Mouse (Mus musculus): ENCODE results near the gene Nemp2. TPM values are rescaled to one million over a fixed set of nuclear protein-coding genes. Genes with fewer than 3 reads are reported as not detected.
A peak's percentile ranks its signal among the peaks of the same experiment; 100 is the strongest.
"Not testable (repeated sequence)": the region's sequence is repeated elsewhere in the genome, so short reads cannot be mapped to it uniquely, and the experiment has no call there.

Gene Nemp2
- polyA plus RNA-seq, 1 experiment from 2014 or later, result 9.9 TPM

DNA sequence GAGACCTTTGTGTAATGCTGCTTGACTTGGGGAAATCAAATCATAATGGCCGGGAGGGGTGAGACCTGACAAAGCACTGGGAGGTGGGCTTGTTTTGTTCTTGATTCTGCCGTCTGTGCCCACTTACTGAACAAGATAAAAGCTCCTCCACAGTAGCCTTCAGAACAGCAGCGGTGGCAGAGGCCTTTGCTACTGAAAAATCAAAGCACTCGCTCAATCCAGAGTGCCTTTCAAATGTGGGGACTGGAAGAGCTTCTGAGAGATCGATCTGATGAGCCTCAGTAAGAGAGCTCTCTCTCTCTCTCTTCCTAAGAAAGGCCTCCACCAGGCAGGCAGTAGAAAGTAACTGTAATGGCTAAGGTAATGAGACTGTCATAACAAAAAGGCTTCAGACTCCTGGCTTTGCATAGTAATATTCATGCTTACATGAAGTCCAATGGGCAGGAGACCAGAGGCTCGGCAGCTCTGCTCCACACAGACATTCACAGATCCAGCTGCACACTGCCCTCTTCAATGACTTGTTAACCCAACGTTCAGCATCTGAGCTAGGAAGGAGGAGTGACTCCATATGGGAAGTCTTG is 38.3 kb downstream of the Nemp2 start:
- Histone ChIP-seq H3K27ac (ENCODE audit: low read length) (no peak overlapping the region), H3K4me1 (ENCODE audit: insufficient read depth, low read length) (no peaks in the 10 kb centered on the region), H3K9ac (replicated peaks; ENCODE audit: low read length) (no peak overlapping the region), H3K36me3 (ENCODE audit: insufficient read depth, low read length) (no peaks in the 10 kb centered on the region), H3K4me3 (ENCODE audit: low read length) (no peak overlapping the region), H3K4me2 (replicated peaks; ENCODE audit: low read depth, low read length) (no peak overlapping the region), H3K9me3 (ENCODE audit: low read length) (0 out of 2 replicates have a peak, but pooled peaks cover 2% of the 10 kb centered on the region), H3K27me3 (ENCODE audit: insufficient read depth, low read length) (no peaks in the 10 kb centered on the region)
- ATAC-seq (ENCODE audit: low FRiP score, low TSS enrichment), result no peak
- 57% methylated on average over 7 of the region's 7 CpGs for WGBS

DNA sequence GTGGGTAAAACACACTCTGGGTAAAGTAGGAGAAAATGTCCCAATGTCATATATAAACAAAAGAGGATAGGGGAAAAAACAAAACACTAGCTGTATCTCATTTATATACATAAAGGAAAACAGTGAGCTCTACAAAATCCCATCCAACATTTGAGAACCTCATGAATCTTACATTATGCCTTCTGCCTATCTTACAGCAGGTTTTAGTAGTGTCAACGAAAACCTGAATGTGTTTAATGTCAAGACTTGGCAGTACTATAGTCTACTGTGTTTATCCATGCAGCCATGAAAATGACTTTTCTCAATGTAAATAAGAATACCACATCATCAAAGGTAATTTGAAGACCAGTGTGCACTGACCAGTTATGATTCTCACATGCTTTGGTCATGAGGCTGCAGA is 39.4 kb downstream of the Nemp2 start:
- no peak overlapping the region for H3K4me3 ChIP-seq (ENCODE audit: low read length)
- no peak overlapping the region for H3K9ac ChIP-seq (replicated peaks; ENCODE audit: low read length)
- no peak overlapping the region for H3K4me2 ChIP-seq (replicated peaks; ENCODE audit: low read depth, low read length)
- WGBS, result 86% methylated on average over 1 of the region's 1 CpGs
- no peaks in the 10 kb centered on the region for H3K4me1 ChIP-seq (ENCODE audit: insufficient read depth, low read length)
- H3K27ac ChIP-seq (ENCODE audit: low read length), result no peak overlapping the region
- no peaks in the 10 kb centered on the region for H3K36me3 ChIP-seq (ENCODE audit: insufficient read depth, low read length)
- ATAC-seq (ENCODE audit: low FRiP score, low TSS enrichment), result no peak
- no peaks in the 10 kb centered on the region for H3K9me3 ChIP-seq (ENCODE audit: low read length)
- no peaks in the 10 kb centered on the region for H3K27me3 ChIP-seq (ENCODE audit: insufficient read depth, low read length)

DNA sequence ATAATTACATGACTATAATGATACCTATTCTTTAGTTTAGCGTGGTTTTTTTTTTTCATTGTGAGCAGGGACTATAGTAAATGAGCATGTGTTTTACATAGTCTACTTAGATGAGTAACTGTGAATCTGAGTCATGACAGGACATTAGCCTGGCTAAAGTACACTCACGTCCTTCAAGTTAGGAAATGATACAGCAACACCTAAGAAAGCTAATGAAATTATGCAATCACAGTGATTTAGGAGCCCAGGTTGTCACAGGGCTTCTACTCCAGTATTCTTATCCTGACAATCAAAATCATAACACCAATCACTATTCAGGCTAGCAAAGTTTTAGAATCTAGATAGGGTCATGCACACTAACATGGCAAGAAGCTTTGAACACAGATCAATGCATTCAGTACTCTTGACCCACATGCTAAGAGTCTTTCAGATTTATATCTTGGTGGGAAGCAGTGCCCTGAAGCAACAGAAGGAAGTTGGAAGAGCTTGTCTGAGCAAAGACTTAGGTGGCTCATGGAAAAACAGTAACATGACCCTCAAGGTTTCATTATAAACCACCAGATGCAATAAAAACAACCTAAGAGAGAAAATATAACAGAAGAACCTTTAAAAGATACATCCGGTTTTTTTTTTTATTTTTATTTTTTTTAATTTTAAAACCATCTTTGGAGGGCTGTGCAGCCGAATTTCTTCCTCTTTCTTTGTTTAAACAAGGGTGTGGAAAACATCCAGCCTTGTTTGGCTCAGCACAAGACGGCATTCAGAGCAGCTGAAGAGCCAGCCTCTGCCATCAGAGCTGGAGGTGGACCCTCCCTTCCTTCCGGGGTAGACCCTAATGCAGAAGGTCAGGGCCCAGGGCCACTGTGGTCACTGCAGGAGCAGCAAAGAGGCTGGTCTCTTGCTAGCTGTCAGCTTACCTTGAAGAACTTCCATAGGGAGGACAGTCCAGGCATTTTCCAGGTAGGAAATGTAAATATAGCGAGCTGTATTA is 45.4 kb downstream of the Nemp2 start:
- Histone ChIP-seq H3K27ac (ENCODE audit: low read length) (0 out of 2 replicates have a peak overlapping the region, but pooled peaks have one; percentile 51), H3K4me3 (ENCODE audit: low read length) (no peak overlapping the region), H3K9ac (replicated peaks; ENCODE audit: low read length) (no peak overlapping the region), H3K36me3 (ENCODE audit: insufficient read depth, low read length) (no peaks in the 10 kb centered on the region), H3K9me3 (ENCODE audit: low read length) (no peaks in the 10 kb centered on the region), H3K4me2 (replicated peaks; ENCODE audit: low read depth, low read length) (no peak overlapping the region), H3K27me3 (ENCODE audit: insufficient read depth, low read length) (no peaks in the 10 kb centered on the region), H3K4me1 (ENCODE audit: insufficient read depth, low read length) (peaks cover 11% of the 10 kb centered on the region)
- ATAC-seq (ENCODE audit: low FRiP score, low TSS enrichment), result peak; percentile 49
- 42% methylated on average over 7 of the region's 7 CpGs for WGBS

DNA sequence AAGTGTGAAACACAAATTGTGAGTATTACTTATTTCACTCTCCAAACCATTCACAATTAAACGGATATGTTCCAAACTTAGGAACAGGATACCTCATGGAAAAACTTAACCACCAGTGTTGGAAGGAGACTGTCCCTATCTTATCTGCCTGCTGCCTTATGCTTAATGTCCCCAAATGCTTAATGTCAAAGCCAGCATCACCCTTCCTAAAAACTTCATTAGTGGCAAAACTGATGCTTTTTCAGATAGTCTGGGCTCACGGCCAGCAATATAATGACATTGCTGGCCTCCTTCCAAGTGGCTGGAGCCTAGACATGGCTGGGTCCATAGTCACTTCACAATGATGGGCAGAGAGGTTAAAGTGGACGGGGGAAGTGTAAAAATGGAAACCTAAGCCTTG is 46.1 kb downstream of the Nemp2 start:
- Histone ChIP-seq H3K9me3 (ENCODE audit: low read length) (no peaks in the 10 kb centered on the region), H3K9ac (replicated peaks; ENCODE audit: low read length) (no peak overlapping the region), H3K36me3 (ENCODE audit: insufficient read depth, low read length) (no peaks in the 10 kb centered on the region), H3K27me3 (ENCODE audit: insufficient read depth, low read length) (no peaks in the 10 kb centered on the region), H3K4me3 (ENCODE audit: low read length) (no peak overlapping the region), H3K4me1 (ENCODE audit: insufficient read depth, low read length) (peaks cover 11% of the 10 kb centered on the region), H3K4me2 (replicated peaks; ENCODE audit: low read depth, low read length) (no peak overlapping the region), H3K27ac (ENCODE audit: low read length) (no peak overlapping the region)
- 50% methylated on average over 3 of the region's 3 CpGs for WGBS
- ATAC-seq (ENCODE audit: low FRiP score, low TSS enrichment), result peak; percentile 71

DNA sequence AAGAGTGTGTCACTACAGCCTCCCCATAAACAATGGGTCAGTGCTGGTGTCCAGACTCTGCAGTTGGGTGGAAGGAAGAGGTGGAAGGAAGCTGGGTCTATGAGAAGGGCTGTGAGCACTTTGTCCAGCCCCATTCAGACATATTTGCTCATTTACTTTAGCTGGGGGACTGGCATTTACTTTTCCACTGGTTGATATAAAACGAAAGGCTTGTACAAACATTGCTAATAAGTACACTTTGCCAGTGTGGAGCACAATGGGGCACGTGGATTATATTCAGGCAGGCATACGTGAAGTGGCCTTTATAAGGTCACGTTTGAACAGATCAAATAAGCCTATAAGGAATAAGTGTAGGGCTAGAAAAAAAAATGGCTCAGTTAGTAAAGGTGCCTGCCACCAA is 53.0 kb downstream of the Nemp2 start:
- H3K4me1 ChIP-seq (ENCODE audit: insufficient read depth, low read length), result no peaks in the 10 kb centered on the region
- H3K9ac ChIP-seq (replicated peaks; ENCODE audit: low read length), result no peak overlapping the region
- H3K27ac ChIP-seq (ENCODE audit: low read length), result no peak overlapping the region
- no peak overlapping the region for H3K4me3 ChIP-seq (ENCODE audit: low read length)
- no peak for ATAC-seq (ENCODE audit: low FRiP score, low TSS enrichment)
- no peak overlapping the region for H3K4me2 ChIP-seq (replicated peaks; ENCODE audit: low read depth, low read length)
- 81% methylated on average over 4 of the region's 4 CpGs for whole genome bisulfite sequencing
- no peaks in the 10 kb centered on the region for H3K27me3 ChIP-seq (ENCODE audit: insufficient read depth, low read length)
- H3K9me3 ChIP-seq (ENCODE audit: low read length), result no peaks in the 10 kb centered on the region
- no peaks in the 10 kb centered on the region for H3K36me3 ChIP-seq (ENCODE audit: insufficient read depth, low read length)

DNA sequence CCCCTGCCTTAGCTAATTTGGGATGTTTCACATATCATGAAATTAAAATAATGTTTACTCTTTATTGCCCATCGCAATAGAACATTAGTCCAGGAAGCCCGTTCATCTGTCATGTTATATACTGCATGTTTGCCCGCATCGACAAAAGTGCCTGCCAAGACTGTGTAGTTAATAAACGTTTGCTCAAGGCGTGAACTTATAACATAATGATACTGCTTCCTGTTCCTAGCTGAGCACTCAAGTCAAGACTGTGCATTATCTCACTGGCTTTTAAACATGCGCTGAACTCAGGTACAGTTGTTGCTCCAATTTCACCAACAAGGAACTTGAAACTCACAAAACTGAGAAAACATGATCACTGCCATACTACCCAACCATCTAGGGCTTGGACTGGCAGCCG is 57.1 kb downstream of the Nemp2 start:
- no peaks in the 10 kb centered on the region for H3K27me3 ChIP-seq (ENCODE audit: insufficient read depth, low read length)
- H3K9me3 ChIP-seq (ENCODE audit: low read length), result no peaks in the 10 kb centered on the region
- H3K27ac ChIP-seq (ENCODE audit: low read length), result no peak overlapping the region
- 80% methylated on average over 8 of the region's 8 CpGs for WGBS
- H3K36me3 ChIP-seq (ENCODE audit: insufficient read depth, low read length), result no peaks in the 10 kb centered on the region
- no peak overlapping the region for H3K9ac ChIP-seq (replicated peaks; ENCODE audit: low read length)
- no peaks in the 10 kb centered on the region for H3K4me1 ChIP-seq (ENCODE audit: insufficient read depth, low read length)
- H3K4me2 ChIP-seq (replicated peaks; ENCODE audit: low read depth, low read length), result no peak overlapping the region
- no peak for ATAC-seq (ENCODE audit: low FRiP score, low TSS enrichment)
- no peak overlapping the region for H3K4me3 ChIP-seq (ENCODE audit: low read length)

DNA sequence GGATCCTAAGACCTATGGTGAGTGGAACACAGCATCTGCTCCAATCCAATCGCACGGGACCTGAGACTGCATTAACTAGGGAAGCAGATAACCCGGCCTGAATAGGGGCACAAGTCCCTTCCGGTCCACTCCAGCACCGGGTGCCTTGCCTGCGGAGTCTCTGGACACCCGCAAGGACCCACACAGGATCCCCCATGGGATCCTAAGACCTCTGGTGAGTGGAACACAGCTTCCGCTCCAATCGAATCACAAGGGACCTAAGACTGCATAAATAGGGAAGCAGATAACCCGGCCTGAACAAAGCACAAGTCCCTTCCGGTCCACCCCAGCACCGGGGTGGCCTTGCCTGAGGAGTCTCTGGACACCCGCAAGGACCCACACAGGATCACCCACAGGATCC is 64.0 kb downstream of the Nemp2 start:
- WGBS, result 97% methylated on average over 13 of the region's 13 CpGs

More for the DNA sequence above, 64.0 kb downstream of the Nemp2 start:
- ATAC-seq (ENCODE audit: low FRiP score, low TSS enrichment); H3K4me3 ChIP-seq (ENCODE audit: low read length); H3K36me3 ChIP-seq (ENCODE audit: insufficient read depth, low read length); H3K4me2 ChIP-seq (replicated peaks; ENCODE audit: low read depth, low read length); H3K27ac ChIP-seq (ENCODE audit: low read length); H3K27me3 ChIP-seq (ENCODE audit: insufficient read depth, low read length); H3K4me1 ChIP-seq (ENCODE audit: insufficient read depth, low read length); H3K9ac ChIP-seq (replicated peaks; ENCODE audit: low read length); H3K9me3 ChIP-seq (ENCODE audit: low read length): not testable (repeated sequence)

Other genes starting within 250 kb of the Nemp2 start
- 11.1 and 15.7 TPM in 2 replicates for gene Nab1, start 130.0 kb upstream of the Nemp2 start, polyA plus RNA-seq (2015; fragmentation: Nextera tagmentation; extraction: Ambion mirVana)
- 2.7 and 3.6 TPM in 2 replicates for gene Mfsd6, start 96.8 kb downstream of the Nemp2 start, polyA plus RNA-seq (2015; fragmentation: Nextera tagmentation; extraction: Ambion mirVana)
- gene Inpp1, start 187.0 kb downstream of the Nemp2 start, polyA plus RNA-seq (2015; fragmentation: Nextera tagmentation; extraction: Ambion mirVana), result 15.9 and 22.3 TPM in 2 replicates
- gene Hibch, start 214.2 kb downstream of the Nemp2 start, polyA plus RNA-seq (2015; fragmentation: Nextera tagmentation; extraction: Ambion mirVana), result 24.4 and 27.5 TPM in 2 replicates